ENCODE assay signal across 20 mouse cellular contexts in the genomic region with DNA sequence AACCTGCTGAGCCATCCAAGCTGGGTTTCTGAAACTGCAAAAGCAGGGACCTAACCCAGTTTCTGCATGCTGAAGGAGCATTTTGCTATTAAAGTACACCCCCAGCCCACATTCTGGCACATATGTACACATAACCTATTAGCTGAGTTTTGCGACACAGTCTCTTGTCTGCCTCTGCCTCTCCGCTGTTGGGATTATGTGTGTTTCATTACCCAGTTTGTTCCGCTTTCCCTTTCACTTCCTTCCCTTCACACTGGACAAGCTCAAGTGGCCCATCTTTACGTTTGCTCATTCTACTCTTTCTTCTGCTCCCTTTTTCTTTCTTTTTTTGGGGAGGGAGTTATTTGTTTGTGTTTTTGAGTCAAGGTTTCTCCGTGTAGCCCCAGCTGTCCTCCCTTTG. TPM values are rescaled to one million over a fixed set of nuclear protein-coding genes. Genes with fewer than 3 reads are reported as not detected.
"Had no signal": no experiment of that assay in that cellular context is flagged by ENCODE, and none has a peak within 500 bp of the region (broad histone marks: within the 10 kb centered on the region; RNA-seq: fewer than 3 reads in every experiment).

No protein-coding gene starts in this region.

- H3K4me3 ChIP-seq: left cerebral cortex, adult 2 months; limb, embryonic 10.5 days; lung, embryonic 15.5 days; midbrain, embryonic 10.5 days; midbrain, embryonic 15.5 days had no signal

- H3K9ac ChIP-seq: liver, embryonic 14.5 days; lung, embryonic 15.5 days; midbrain, embryonic 15.5 days had no signal

- H3K27me3 ChIP-seq: lung, embryonic 15.5 days; midbrain, embryonic 15.5 days had no signal

- H3K27ac ChIP-seq: kidney, postnatal 0 days; left cerebral cortex, adult 2 months; limb, embryonic 10.5 days; liver, embryonic 14.5 days; lung, embryonic 15.5 days; midbrain, embryonic 10.5 days; midbrain, embryonic 15.5 days had no signal

- ATAC-seq: midbrain, embryonic 15.5 days had no signal

- H3K4me2 ChIP-seq: lung, embryonic 15.5 days; midbrain, embryonic 15.5 days had no signal

- DNase-seq: kidney, adult 11 months; kidney, adult 9 months; kidney, postnatal 36 days; lung, postnatal 14 days; right cerebral cortex, adult 18-20 months; right cerebral cortex, postnatal 25 days; thymus, adult 18-20 months; thymus, postnatal 14 days had no signal

- H3K9me3 ChIP-seq: limb, embryonic 10.5 days; lung, embryonic 15.5 days; midbrain, embryonic 10.5 days; midbrain, embryonic 15.5 days had no signal

RNA-seq across cellular contexts. Expression of gene Tmem262, which starts 5.9 kb away (rescaled TPM):
- total RNA-seq: layer of hippocampus, adult 8-10 months; layer of hippocampus, postnatal 14 days; left cerebral cortex, adult 2 months; left cerebral cortex, postnatal 14 days had no signal
- polyA plus RNA-seq: intestine, embryonic 14.5 days; kidney, postnatal 0 days; limb, embryonic 10.5 days; liver, embryonic 14.5 days; lung, embryonic 15.5 days; midbrain, embryonic 10.5 days; midbrain, embryonic 15.5 days; stomach, embryonic 14.5 days had no signal
